Mouse (Mus musculus) lung, postnatal 0 days (tissue): ENCODE measurements around the gene Srp68. TPM values are rescaled to one million over a fixed set of nuclear protein-coding genes. Genes with fewer than 3 reads are reported as not detected.

ENCODE experiments used
- ATAC-seq: fragments of 200-750 bp; cut with Nextera tagmentation; 2 replicates; pipeline ENCODE4 v1.8.0; 2017; ENCODE audit warnings: moderate library complexity
- DNase-seq: peaks from one replicate; pipeline ENCODE4 v3.0.0-alpha.2; 2016; ENCODE audit warnings: low spot score
- H3K27ac ChIP-seq: fragments of 300-500 bp; sonication (generic); 2 replicates; pipeline ENCODE4 v1.5.1; 2014; ENCODE audit warnings: antibody characterized with exemption, mild to moderate bottlenecking, low read length, mixed read lengths
- H3K27me3 ChIP-seq: fragments of 300-500 bp; sonication (generic); replicated peaks from 2 replicates; pipeline ENCODE4 v1.6.1; 2014; ENCODE audit warnings: low read length, mixed read lengths; ENCODE audit not compliant: insufficient read depth
- H3K36me3 ChIP-seq: fragments of 300-500 bp; sonication (generic); 2 replicates; pipeline ENCODE4 v1.6.1; 2014; ENCODE audit warnings: low read length, mixed read lengths; ENCODE audit not compliant: insufficient read depth
- H3K4me1 ChIP-seq: fragments of 300-500 bp; sonication (generic); 2 replicates; pipeline ENCODE4 v1.6.1; 2014; ENCODE audit warnings: antibody characterized with exemption, low read depth, low read length, mixed read lengths; ENCODE audit not compliant: insufficient read depth
- H3K4me2 ChIP-seq: fragments of 300-500 bp; sonication (generic); replicated peaks from 2 replicates; pipeline ENCODE4 v1.6.1; 2014; ENCODE audit warnings: low read depth, mild to moderate bottlenecking, low read length, moderate library complexity, mixed read lengths
- H3K4me3 ChIP-seq: fragments of 300-500 bp; sonication (generic); 2 replicates; pipeline ENCODE4 v1.5.1; 2014; ENCODE audit warnings: low read depth, low read length
- H3K9ac ChIP-seq: fragments of 300-500 bp; sonication (generic); replicated peaks from 2 replicates; pipeline ENCODE4 v1.6.1; 2014; ENCODE audit warnings: low read depth, mild to moderate bottlenecking
- H3K9me3 ChIP-seq: fragments of 300-500 bp; sonication (generic); 2 replicates; pipeline ENCODE4 v1.6.1; 2016; ENCODE audit warnings: low read length, mixed read lengths
- CTCF ChIP-seq: IDR thresholded peaks from 2 replicates; pipeline ENCODE4 v1.5.1; 2016; ENCODE audit warnings: antibody characterized with exemption, mild to moderate bottlenecking
- EP300 ChIP-seq: IDR thresholded peaks from 2 replicates; pipeline ENCODE4 v1.6.1; 2016; ENCODE audit warnings: antibody characterized with exemption, mild to moderate bottlenecking, control low read depth
- WGBS: fragments of 180-500 bp; shearing (Covaris S2); extraction: QIAGEN DNeasy Blood & Tissue Kit; methylation state at CpG from one replicate; pipeline ENCODE4 v1.1.7; 2014; 5-methylcytosine and 5-hydroxymethylcytosine counted together
- polyA plus RNA-seq: library from polyadenylated mRNA; unstranded; fragments of >200 nt; fragmentation: Nextera tagmentation; extraction: Ambion mirVana; gene quantifications from 2 replicates; pipeline ENCODE4 v1.2.1, GENCODE M21; 2015

The Srp68 gene
- polyA plus RNA-seq, 1 experiment from 2014 or later, result 43.0 TPM

GRCm38 (mm10) chr11:116195252-116195651 is 78.8 kb downstream of the Srp68 start:
- Histone ChIP-seq H3K27ac (peak overlapping the region; percentile 39), H3K36me3 (0 out of 2 replicates have a peak, but pooled peaks cover 4% of the 10 kb centered on the region), H3K4me3 (no peak overlapping the region), H3K4me2 (no peak overlapping the region), H3K9me3 (no peaks in the 10 kb centered on the region), H3K27me3 (no peaks in the 10 kb centered on the region), H3K9ac (no peak overlapping the region), H3K4me1 (peaks cover 7% of the 10 kb centered on the region; the same call in 1 of the 2 replicates)
- peak; percentile 64 for DNase-seq
- WGBS, result 45% methylated on average over 5 of the region's 5 CpGs
- no peak for TF ChIP-seq EP300
- peak; percentile 46 for TF ChIP-seq CTCF
- no peak for ATAC-seq

Other genes starting within 250 kb of the Srp68 start
- gene H3f3b, start 246.3 kb downstream of the Srp68 start, polyA plus RNA-seq, result 1,667 and 1,708 TPM in 2 replicates
- 14.5 and 15.0 TPM in 2 replicates for gene Unk, start 243.9 kb downstream of the Srp68 start, polyA plus RNA-seq
- gene Unc13d, start 196.3 kb downstream of the Srp68 start, polyA plus RNA-seq, result 14.9 and 25.3 TPM in 2 replicates
- gene Wbp2, start 187.2 kb downstream of the Srp68 start, polyA plus RNA-seq, result 84.8 and 108 TPM in 2 replicates
- 26.3 and 28.8 TPM in 2 replicates for gene Trim47, start 147.0 kb downstream of the Srp68 start, polyA plus RNA-seq
- 3.9 TPM in 2 replicates for gene Trim65, start 143.1 kb downstream of the Srp68 start, polyA plus RNA-seq
- 44.1 and 45.9 TPM in 2 replicates for gene Mrpl38, start 135.3 kb downstream of the Srp68 start, polyA plus RNA-seq
- 11.9 and 16.6 TPM in 2 replicates for gene Fbf1, start 106.1 kb downstream of the Srp68 start, polyA plus RNA-seq
- gene Ten1, start 75.4 kb downstream of the Srp68 start, polyA plus RNA-seq, result 74.7 and 79.0 TPM in 2 replicates
- gene Acox1, start 75.2 kb downstream of the Srp68 start, polyA plus RNA-seq, result 31.7 and 33.5 TPM in 2 replicates
- 2.9 and 4.2 TPM in 2 replicates for gene Evpl, start 36.1 kb downstream of the Srp68 start, polyA plus RNA-seq
- 0.11 TPM in 1 of 2 replicates, not detected in the other for gene Galr2, start 6.7 kb upstream of the Srp68 start, polyA plus RNA-seq
- 41.3 and 41.9 TPM in 2 replicates for gene Exoc7, start 33.0 kb upstream of the Srp68 start, polyA plus RNA-seq
- 39.8 and 44.9 TPM in 2 replicates for gene Foxj1, start 61.2 kb upstream of the Srp68 start, polyA plus RNA-seq
- gene Rnf157, start 138.8 kb upstream of the Srp68 start, polyA plus RNA-seq, result 1.4 and 1.8 TPM in 2 replicates
- gene Ubald2, start 159.9 kb upstream of the Srp68 start, polyA plus RNA-seq, result 50.4 and 56.6 TPM in 2 replicates
- gene Qrich2, start 192.0 kb upstream of the Srp68 start, polyA plus RNA-seq, result 0.05 and 0.06 TPM in 2 replicates
- gene Prpsap1, start 220.0 kb upstream of the Srp68 start, polyA plus RNA-seq, result 89.5 and 97.7 TPM in 2 replicates